Mouse (Mus musculus) kidney, postnatal 25 days (tissue): ENCODE data around the gene Keg1.
A peak's percentile ranks its signal among the peaks of the same experiment; 100 is the strongest.

Experiments used
- DNase-seq, 2 experiments: peaks; one replicate each; pipeline ENCODE4 v3.0.0; 2021; ENCODE audit warnings: mixed read lengths in 2 of 2

Keg1 gene

DNA sequence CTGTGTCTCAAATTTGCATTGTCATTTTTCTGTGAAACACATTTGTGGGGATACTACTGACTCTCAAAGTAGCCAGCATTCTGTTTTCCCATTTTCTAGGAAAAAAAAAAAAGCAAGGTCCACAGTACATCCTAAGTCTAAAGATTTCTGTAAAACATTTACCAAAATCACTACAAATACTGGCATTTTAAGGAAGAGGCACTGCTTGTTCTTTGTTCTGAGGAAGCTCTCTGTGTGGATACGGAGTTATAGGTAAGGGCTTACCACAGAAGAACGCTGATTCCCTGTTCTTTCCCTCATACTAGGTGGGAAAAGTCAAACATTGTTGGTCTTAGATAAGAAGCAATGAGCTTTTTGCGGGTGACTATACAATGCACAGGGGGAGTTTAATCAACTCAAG, at the start of gene Keg1:
Keg1 (plus strand) TSS at position 197 of the 400 bp plus-strand sequence.
- DNase-seq: peak in 1 of 2 experiments; percentile 34

DNA sequence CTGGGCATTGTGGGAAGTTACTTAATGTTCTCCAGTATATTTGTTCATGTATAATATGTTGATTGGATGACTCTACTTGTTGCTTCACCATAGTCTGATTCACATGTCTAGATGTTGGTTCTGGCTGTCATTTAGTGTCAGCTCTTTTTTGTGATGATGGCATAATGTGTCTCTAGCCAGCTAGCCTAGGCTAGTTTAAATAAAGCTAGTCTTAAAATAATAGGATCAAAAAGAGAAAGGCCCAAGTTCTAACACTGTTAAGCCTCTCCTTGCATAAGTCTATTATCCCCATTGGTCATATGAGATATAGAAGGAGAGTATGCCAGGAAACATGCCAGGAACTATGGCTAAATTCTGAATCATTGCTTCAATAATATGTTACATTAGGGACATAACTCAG, 46.1 kb upstream of the Keg1 start:
- DNase-seq: no peak

DNA sequence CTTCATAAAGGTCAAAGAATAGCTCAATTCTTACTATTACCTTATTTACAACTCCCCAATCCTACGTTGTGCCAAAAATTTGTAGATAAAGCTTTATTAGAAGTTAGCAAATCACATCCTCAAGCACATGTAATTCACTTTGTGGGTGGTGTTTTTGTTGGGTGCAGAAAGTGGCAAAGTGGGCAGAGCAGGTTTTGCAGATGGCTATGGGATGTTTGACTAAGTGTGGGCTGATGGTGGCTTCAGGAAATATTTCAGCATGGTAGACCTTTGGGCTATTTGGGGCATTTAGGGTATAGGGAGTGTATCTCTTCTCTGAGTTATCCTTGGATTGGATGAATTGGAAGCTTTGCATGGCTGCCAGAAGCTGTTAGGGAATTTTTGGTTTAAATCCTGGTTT, 29.4 kb upstream of the Keg1 start:
- DNase-seq: no peak

DNA sequence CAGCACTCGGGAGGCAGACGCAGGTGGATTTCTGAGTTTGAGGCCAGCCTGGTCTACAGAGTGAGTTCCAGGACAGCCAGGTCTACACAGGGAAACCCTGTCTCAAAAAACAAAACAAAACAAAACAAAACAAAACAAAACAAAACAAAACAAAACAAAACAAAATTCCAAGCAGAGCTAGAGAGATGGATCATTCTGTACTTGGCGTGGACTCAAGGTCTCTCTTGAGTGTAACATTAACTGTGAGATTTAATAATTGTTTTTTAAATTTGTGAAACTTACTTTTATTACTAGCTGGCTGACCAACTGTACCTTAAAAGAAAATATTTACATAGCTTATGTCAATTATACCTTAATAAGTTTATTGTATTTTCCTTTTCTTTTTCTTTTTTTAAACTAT, 27.0 kb upstream of the Keg1 start:
- DNase-seq: peak in 1 of 2 experiments; percentile 4

DNA sequence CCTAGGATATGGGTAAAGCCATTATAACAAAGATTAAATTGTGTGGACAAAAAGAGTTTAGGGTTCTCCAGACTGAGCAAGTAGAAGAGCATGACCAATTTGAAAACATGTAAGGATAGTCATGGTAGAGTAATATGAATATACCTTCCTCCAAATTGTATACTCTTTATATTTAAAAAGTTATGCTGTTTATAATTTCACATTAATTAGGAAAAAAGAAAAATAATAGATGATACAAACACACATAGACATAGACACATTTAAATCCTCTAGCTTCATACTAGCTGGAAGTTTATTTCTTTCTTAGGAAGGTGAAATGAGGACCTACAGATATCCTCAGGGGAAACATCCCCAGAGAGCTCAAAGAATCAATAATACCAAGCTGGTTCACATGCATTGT, 25.4 kb upstream of the Keg1 start, which contains the start of gene Olfr1442:
Olfr1442 (plus strand) TSS at position 301 of the 400 bp plus-strand sequence.
- no peak for DNase-seq

DNA sequence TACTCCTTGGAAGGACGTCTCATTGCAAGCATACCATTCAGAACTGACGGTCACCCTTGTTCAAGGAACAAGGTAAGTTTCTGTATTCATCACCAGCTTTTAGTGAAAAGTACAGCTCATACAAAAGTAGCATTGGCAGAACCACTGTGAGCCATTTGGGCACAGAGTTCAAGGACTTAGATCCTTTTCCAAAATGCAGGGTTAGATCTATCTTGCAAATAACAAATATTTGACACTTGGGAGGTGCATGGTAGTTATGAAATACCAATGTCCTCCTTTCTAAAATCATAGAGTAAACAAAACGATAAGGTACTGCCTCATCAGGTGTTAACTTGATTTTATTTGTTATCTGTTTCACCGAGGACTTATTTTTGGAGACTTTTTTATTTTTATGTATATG, 24.5 kb upstream of the Keg1 start:
- DNase-seq: no peak

DNA sequence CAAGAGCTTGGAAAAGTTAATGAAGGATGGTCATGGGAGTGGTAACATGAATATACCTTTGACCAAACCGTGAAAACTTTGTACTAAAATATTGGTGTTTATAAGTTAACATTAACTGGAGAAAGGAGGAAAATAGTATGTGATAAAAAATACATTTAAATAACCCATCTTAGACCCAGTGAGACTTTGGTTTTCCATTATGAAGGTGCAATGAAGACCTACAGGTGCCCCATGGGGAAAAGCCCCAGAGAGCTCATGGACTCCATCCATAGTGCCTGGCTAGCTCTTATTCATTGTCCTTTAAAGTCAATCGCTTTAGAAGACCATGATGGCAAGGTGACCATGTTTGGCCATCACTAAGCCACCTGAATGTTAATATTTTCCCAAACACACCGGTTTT, 17.8 kb upstream of the Keg1 start, which contains the start of gene Olfr1443:
Olfr1443 (plus strand) TSS at position 301 of the 400 bp plus-strand sequence.
- DNase-seq: no peak

DNA sequence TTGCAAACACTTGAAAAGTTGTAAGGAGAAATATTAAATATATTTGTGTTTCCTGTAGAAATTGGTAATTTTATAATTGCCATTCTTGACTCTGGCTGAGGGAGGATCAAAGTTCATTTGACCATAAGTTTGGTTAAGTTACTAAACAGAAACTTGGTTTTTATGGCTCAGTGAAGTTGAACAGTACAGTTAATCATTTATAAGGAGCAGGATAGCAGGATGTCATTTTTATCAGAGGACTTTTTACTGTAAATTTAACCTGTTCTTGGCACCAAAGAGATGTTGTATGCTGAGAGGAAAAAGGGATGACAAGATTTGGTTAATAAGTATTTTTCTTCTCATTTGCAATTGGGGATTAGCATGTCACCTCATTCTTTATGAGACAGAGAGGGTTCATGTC, 10.9 kb upstream of the Keg1 start:
- no peak for DNase-seq

DNA sequence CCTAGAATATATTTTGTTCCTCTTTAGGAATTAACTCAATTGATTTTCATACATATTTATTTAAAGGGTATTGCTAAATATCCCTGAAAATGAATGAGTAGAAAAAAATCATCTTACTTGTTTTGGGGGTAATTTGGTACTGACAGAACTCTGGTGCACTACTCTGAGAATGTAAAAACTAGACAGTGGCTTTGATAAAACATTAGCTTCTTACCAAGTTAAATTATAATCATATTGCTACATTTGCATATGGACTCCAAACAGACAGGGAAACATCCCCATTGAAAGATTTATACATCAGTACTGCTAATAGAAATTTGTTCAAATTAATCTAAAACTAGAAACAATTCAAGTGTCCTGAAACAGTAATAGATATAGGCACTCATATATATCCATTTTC, 10.4 kb upstream of the Keg1 start:
- no peak for DNase-seq

DNA sequence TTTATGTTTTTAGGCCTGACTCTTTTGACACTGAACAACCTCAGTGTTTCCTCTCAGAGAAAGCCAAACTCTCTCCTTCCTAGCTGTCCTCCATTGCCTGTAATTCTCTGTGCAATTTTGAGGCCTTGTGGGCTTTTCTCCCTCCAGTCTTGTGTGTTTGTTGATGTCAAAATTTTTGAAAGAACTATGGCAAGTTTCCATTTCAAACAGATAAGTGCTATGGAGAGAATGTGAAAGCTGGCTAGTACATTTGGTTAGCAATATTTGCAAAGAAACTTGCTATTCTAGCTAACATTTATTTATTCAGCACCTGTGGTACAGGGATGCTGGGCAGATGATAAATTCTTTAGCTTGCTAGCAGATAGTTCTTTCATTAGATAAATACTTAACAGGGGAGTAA, 635 bp downstream of the Keg1 start:
- no peak for DNase-seq

DNA sequence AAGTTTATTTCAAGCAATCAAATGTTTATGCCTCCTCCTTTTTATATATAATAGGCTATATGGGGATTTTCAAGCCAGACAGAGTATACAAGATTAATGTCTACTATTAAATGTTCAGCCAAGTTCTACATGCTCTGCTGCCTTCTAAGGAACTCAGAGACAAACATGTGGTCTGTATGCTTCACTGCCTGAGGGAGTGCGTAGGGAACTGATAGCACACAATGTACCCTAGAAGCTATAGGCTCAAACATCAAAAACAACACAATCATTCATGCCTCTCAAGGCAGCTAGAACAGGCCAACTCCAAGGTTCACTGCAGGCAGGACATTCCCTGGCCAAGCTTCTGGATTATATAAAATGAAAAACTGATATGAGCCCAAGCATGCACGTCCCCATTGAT, 12.9 kb downstream of the Keg1 start:
- no peak for DNase-seq

DNA sequence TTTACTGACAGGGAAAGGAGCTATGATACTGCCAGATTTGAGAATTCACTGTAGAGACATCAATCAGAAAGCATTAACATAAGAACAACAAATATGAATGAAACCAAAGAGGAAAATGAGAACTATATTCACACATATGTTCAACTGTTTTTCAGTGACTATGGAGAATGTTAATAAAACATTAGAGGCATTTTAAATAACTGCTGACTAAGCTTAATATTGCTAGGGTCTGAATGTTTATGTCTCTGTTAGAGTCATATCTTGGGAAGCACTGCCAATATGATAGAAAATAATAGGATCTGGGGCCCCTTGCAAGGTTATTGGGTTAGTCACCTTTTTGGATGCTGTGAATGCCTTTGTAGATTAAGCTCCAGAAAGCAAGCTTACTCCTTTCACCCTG, 13.4 kb downstream of the Keg1 start:
- no peak for DNase-seq

DNA sequence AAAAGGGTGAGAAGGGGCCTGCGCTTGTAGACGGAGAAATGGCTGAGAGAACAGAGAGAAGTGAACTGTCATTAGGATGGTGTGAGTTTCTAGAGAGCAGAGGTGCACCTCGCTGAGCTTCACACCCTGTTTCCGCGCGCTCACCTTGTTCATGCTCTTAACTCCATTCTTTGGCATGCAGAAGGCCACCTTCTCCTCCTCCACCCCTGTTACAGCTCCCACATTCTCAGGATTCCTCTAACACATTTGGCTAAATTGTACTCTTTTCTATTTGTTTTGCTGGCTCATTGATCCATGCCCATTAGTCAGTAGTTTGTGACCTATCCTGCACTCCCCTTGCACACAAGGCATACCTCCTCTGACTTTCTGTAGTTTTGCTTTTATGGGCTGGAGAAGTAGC, 23.6 kb downstream of the Keg1 start:
- no peak for DNase-seq

DNA sequence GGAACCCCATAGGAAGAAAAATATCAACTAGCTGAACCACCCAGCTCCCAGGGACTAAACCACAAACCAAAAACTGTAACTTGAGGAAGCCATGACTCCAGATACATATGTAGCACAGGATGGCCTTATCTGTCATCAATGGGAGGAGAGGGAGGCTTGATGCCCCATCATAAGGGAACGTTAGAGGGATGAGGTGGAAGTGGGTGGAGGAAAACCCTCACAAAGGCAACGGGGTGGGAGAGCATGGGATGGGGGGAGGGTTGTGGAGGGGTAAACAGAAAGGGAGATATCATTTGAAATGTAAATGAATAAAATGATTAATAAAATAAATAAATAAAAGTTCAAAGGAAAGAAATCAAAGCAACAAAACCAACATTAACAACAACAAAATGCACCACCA, 24.9 kb downstream of the Keg1 start:
- DNase-seq: peak in 1 of 2 experiments; percentile 55

DNA sequence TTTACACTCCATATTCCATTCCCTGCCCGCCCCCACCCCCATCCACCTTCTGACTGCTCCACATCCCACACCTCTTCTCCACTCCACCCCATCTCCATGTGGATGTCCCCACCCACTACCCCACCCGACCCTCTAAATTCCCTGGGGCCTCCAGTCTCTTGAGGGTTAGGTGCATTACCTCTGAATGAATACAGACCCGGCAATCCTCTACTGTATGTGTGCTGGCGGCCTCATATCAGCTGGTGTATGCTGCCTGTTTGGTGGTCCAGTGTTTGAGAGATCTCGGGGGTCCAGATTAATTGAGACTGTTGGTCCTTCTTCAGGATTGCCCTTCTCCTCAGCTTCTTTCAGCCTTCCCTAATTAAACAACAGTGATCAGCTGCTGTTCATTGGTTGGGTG, 25.3 kb downstream of the Keg1 start:
- peak in 1 of 2 experiments; percentile 39 for DNase-seq

DNA sequence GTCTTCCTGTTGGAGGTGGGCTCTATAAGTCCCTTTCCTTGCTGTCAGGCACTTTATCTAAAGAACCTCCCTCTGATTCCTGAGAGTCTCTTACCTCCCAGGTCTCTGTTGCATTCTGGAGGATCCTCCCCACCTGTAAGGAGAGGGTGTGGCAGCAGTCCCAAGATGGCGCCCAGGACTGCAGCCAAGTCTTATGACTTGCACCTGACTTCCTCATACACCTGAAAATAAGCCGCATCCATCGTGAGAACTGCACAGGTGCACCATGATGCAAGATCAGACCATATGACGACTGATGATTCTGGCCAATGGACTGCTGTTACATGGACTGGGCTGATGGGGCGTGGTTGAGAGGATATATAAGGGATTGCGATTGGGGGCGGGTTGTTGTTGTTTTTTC, 26.0 kb downstream of the Keg1 start:
- DNase-seq: peak in 1 of 2 experiments; percentile 42

DNA sequence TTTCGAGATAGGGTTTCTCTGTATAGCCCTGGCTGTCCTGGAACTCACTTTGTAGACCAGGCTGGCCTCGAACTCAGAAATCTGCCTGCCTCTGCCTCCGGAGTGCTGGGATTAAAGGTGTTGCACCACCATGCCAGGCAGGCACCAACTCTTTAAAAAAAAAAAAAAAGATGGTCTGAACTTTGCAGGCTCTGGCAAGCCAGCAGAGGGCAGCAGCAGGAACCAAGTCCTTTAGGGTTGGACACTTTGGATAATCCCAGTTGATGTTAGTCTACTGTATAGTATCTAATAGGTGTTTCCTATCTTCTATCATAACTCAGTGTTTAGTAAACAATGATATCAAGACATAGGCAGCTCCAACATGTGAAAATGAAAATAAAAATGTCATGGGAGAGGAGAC, 26.7 kb downstream of the Keg1 start:
- peak; percentile 69 to 71 for DNase-seq

DNA sequence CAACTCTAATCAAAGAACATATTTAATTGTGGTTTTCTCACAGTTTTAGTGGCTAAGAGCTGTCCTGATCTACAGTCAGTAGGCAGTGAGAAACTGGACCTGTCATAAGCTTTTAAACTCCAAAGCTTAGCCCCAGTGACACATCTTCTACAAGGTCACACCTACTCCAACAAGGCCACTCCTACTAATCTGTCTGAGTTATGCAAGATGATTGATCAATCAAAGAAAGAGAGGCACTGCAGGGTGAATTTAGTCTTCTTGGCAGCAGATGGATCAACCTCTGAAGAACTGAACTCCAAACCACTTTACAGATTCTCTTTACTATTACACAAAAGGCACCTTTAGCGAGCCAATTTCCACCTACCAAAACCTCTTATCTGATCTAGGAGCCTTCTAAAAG, 30.3 kb downstream of the Keg1 start:
- no peak for DNase-seq

DNA sequence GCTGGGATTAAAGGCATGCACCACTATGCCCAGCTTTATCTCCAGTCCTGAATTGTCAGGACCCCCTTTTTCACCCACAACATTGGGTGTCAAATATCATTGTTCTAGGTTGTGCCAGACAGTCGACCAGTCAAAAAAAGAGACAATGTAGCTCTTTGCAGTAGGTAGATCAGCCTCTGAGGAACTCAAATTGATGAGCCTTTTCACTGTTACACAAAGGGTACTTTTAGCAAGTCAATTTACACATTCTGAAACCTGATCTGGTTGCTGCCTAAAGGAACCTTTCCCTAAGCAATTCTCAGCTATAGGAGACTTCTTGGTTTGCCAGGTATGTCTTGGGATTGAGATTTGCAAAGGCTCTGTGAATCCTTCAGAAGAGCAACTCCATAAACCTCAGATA, 35.5 kb downstream of the Keg1 start:
- no peak for DNase-seq

DNA sequence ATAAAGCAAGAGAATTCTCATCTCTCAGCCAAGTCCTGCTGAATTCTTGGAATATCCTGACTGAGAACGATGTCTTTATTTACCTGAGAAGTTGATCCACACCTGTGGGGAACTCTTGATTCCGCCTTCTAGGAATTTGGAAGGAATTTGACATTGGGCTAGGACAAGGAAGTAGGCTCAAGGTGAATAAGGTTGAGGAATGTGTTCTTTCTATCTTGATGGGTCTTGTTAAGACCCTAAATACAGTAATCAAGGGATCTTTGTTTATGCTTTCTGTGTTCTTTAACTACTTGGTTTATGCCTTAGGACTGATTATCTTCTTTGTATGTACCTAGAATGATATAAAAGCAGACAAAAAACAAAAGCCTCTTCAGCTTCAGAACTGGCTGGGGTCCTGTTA, 36.4 kb downstream of the Keg1 start:
- no peak for DNase-seq

DNA sequence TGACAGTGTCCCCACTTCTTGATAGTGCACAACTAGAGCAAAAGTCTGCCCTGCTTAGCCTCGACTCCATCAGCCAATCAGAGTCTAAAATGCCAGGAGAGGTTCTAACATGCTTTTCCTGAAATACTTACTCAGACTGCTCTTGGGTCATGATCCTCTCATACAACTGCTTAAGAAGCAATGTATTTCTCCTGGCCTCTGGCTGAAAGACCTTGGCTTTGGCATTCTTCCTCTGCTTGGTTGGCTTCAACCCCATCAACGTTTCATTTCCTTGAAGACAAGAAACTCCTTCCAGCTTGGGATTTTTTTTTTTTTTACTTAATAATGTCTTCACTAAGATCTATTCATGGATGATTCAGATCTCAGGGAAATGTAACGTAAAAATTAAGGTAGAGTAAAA, 60.7 kb downstream of the Keg1 start:
- no peak for DNase-seq

DNA sequence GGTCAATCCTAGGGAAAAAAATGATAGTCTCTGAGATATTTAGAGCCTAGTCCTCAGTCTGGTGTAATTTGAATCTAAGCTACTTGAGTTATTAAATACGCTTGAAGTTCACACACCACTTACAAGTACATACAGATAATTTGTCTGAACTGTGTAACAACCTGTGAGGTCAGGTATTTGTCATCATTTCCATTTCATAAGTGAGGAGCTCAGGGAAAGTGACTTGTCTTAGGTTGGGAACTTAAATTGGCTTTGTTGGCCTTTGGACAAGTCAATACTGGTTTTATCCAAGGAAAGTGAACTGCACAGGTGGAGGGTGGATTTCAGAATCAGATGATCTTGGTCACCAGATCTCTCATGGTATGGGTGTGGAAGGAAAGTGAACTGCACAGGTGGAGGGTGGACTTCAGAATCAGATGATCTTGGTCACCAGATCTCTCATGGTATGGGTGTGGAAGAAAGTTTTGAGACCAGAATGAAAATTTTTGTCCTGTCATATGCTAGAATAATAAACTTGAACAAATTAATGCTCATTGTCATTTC, 63.4 kb downstream of the Keg1 start:
- no peak for DNase-seq

DNA sequence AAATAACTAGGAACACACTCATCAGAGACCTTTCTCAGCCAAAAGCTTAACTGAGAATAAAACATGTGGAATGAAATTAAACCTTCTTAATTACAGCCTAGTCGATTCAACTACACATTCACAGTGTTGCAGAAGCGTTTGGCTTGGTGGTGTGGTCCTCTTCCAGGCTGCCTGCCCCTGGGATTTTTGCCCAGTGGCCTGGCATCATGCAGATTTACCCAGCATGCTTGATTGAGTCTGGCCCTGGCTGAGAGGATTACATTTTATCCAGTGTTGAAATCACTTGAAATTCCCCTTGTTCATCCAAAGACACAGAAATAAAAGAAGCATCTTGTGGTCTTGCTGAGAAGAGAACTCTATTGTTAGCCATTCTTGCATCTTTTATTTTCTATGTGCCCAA, 64.1 kb downstream of the Keg1 start:
- DNase-seq: peak; percentile 47 to 66

DNA sequence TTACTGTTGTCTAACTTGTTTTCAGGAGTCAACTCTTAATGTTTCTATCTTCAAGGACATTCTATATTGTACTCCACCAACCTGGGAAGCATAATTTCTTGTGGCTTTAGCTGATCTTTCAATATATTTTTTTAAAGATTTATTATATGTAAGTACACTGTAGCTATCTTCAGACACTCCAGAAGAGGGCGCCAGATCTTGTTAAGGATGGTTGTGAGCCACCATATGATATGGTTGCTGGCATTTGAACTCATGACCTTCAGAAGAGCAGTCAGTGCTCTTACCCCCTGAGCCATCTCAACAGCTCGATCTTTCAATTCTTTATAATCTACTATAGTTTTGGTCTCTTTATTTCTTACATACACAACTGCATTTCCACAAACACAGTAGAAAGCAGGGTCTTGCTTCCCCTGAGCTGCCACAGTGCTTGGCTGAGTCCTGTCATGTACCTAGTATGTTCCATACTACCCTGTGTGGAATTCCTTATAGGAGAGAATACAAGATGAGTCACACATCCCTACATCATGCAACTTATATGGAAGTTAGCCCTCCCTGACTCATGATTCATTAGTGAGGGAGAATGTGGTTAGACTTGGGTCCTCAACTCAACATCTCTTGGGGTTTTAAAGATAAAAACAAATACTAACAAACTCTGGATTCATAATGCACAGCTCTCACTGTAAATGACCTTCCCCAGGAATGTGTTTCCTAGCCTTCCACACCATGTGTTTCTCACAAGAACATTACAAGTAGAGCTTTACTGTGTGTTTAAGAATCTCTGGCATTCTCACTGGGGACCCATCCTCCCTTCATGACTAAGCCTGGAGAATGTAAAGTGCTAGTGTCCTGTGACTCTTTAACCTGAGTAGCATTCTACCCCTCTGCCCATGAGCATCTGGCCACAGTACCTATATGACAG, 66.9 kb downstream of the Keg1 start:
- peak in 1 of 2 experiments; percentile 30 for DNase-seq
